Mouse (Mus musculus) heart, postnatal 36 days (tissue): ENCODE results near the gene Ank2. TPM values are rescaled to one million over a fixed set of nuclear protein-coding genes. Genes with fewer than 3 reads are reported as not detected.

Experiments used
- DNase-seq, 2 experiments: peaks; one replicate each; pipeline ENCODE4 v3.0.0; 2021 to 2022
- intact Hi-C: fragments of 180-260 bp; cut with DNase I; formaldehyde crosslinking; loops from one replicate; pipeline ENCODE4 v1.15.1; 2025
- total RNA-seq, 2 experiments: library from RNA; stranded (reverse); gene quantifications; 2 replicates each; pipeline ENCODE4 v1.2.3; 2021

Gene Ank2
- total RNA-seq, 2 experiments from 2014 or later = 334 to 351 TPM

DNA sequence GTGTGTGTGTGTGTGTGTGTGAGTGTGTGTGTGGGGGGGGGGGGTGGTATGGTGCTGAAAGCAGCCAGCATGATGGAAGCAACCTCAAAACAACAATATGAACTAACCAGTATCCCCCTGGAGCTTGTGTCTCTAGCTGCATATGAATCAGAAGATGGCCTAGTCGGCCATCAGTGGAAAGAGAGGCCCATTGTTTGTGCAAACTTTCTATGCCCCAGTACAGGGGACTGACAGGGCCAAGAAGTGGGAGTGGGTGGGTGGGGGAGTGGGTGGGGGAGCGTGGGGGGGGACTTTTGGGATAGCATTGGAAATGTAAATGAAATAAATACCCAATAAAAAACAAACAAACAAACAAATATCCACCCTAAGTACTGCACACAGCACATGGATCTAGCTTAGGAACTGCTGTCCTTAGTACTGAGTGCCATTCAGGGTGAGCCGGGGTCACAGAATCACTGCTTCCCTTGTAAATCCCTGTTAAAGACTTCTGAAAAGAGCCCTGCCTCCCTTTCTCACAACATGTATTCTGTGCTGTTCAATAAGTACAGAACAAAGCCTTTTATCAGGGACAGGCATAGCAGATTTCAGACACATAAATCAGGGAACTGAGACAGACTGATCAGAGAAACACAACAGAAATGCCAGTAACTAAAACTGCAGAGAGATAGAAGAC lies 412.2 kb downstream of the Ank2 start:
- intact Hi-C loops = no loop called here

DNA sequence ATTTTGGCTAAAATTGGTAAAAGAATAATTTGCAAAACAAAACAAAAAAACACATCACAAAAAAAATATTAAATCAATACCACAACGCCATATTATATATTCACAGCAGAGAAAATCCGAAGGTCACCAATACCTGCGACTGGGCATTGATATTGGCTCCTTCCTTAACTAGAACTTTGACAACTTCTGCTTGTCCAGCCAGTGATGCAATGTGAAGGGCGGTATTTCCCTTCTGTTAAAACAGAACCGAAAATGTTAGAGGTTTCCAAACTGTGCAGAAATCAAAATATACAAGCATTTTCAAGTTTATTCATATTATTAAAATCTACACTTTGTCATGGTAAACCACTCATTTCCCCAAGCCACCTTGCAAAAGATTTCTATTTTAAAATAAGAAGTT lies 421.8 kb downstream of the Ank2 start:
- intact Hi-C loops = no loop called here
- no peak for DNase-seq

More for the DNA sequence above, 412.2 kb downstream of the Ank2 start:
- DNase-seq = no peak

DNA sequence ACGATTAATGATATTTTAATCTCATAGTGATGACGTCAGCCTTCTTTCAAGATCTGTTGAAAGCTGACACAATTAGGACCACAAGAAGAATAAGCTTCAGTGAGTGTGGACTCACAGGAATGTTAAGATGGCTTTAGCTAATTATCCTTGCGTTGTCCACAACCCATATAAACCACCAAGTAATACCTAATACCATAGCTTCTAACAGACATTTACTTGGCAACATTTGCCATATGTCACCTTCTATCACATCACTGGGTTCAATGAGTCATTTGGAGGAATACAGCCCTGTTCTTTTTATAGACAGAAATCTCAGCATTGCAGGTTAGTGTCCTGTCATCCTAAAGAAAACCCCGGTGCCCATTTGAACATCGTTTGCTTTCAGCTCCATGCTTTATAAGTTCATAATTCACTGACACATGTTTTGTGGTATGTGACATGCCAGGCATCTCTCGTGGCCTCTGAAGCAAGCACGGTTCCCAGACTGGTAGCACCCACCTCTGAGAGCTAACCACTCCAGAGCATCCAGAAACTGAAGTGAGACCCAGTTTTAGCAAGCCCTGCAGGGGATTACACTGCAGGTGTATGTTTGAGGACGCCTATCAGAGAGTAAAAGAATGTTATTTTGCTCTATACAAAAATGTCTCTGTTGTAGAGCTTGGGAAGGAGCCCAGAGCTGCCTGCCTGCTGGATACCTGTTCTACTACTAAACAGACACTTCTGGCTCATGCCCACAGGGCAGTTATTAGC lies 423.4 kb downstream of the Ank2 start:
- DNase-seq = no peak
- intact Hi-C loops = no loop called here

DNA sequence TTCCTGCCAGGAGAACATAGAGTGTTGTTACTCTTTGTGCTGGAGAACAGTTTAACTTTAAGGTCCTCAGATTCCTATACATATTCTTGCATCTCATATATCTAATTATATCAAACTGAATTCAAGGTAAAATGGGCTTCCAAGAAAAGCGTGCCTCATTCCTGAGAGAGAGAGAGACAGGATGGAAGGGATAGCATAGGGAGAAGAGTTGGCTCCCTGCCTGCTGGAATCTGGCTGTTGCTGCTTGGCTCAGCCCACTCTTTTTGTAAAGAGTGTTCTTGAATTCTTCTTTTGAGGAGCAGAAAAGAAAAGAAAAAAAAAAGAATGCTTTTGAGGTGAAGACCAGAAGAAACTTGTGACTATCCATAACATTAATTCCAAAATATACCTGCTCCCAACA lies 427.7 kb downstream of the Ank2 start:
- intact Hi-C loops = no loop called here
- DNase-seq = peak; percentile 23 to 26

DNA sequence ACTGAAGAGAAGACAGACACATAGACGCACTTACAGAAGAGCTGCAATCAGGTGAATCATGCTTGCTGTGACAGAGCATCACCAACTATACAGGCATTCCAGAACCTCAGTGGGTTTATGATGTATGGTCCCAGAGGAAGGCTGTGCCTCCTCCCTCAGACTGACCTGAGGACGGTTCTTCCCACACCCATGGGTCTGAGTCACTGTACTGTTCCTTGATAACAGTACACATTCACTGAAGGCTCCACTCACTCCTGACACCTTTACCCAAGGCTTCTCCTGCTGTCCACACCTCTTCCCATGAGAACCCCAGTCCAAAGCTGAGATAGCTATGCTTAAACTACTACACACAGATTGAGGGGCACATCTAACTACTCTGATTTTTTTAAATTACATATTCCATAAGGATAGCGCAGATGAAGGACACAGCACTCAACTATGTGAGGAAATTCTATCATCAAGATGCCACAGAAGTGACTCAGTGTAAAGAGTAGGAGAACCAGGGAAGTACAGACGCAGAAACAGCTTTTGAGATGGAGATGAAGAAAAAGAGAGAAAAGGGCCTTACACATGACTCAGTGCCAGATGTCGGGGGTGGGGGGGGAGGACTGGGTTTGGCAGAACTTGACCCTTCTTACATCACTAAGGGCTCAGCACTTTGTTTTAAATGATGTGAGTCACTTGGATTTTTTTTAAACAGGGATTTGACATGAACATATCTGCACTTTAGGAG lies 435.3 kb downstream of the Ank2 start:
- intact Hi-C loops = no loop called here
- no peak for DNase-seq

DNA sequence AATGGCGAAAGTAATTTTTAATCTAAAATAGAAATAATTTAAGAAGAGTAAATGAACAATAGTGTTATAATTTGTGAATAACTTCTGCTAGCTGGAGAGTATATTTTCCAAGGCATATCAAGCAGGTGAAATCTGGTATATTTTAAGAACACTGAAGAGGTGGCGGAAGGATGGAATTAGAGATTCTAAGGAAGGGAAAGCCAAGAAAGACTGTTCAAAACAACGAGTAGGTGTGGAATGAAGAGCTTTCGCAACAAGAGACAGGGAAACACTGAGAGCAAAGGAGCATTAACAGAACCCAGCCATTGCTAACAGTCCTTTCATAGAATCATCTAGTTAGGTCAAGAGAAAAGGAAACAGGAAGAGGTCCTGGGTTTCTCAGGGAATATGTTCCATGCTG lies 439.5 kb downstream of the Ank2 start:
- DNase-seq = no peak
- intact Hi-C loops = no loop called here

DNA sequence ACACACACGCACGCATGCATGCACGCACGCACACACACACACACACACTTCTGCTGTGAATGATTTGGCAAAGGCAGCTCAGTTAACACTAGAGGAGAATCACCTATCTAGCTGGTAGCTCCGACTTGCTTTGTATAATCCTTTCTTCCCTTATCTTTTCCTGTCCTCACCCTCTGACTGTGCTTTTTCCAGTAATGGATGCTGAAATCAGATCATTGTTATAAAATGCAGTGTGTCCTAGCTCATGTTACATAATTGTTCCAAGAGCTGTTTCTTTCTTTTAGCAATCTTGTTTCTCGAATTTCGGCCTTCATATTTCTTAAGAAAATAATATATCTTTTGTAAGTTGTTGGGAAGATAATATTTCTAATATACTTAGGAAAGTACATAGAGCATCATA lies 457.9 kb downstream of the Ank2 start:
- DNase-seq = no peak
- intact Hi-C loops = no loop called here

DNA sequence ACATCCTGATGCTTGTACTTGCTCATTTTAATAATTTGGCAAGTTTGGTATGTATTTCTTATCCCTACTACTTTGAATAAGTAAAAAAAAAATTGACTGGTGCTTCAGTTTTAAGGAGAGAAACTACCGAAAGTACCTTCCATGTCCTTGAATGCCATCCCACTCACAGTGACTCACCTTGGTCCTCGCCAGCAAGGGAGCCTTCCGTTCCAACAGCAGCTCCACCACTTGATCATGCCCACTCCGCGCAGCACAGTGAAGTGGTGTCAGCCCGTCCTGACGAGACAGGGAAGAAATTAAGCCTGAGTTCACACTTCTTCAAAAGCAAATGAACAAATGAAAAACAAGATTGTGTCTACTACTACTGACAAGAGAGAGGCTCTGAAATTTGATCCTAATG lies 460.6 kb downstream of the Ank2 start:
- DNase-seq = no peak
- intact Hi-C loops = no loop called here

DNA sequence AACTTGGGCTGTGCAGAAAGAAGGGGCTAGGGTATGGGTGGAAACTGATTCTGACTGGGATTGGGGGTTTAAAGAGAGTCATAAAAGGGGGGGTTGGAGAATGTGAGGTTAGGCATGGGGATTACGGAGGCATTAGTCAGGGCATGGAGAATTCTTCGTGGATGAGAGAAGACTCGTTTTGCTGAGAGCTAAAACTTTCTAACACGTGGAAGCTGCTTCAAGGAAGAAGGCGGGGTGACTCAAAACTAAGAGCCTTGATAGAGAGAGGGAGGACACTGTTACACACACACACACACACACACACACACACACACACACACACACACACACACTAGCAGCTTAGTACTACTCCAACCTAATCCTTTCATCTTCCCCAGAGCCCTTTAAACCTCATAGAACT lies 463.0 kb downstream of the Ank2 start:
- no peak for DNase-seq
- intact Hi-C loops = no loop called here

DNA sequence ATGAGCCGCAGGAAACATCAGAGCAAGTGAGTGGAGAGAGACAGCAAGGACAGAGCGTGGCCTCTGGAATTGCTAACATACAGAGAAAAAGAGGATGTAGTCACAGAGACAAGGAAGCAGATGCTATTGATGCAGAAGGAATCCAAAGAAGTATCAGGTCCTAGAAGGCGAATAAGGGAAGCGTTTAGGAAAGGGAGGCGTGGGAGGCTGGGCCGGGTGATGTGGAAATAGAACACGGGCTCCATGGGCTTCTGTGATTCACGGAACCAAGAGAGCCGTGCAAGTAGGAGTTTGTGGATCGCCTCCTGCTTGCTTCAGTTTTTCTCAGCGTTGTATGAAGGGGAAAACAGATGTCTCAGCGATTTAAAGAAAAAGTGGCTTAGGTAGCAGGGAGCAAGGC lies 463.6 kb downstream of the Ank2 start:
- intact Hi-C loops = no loop called here
- DNase-seq = no peak

DNA sequence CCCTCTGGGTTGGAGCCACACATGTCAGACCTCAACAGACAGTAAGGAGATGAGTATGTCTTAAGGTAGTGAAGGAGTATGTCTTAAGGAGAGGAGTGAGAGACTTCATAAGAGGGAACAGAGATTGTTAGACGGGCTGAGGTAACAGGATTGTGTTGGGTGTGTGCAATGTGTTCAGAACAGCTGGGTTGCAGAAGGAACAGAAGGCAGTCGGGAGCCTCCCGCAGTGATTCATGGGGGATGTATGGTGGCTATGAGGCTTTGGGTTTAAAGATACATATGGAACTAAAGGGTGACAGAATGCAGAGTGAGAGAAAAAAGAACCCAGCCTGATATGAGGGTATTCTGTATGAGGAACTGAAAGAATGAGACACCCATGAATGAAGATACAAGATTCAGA lies 464.2 kb downstream of the Ank2 start:
- DNase-seq = no peak
- intact Hi-C loops = no loop called here

DNA sequence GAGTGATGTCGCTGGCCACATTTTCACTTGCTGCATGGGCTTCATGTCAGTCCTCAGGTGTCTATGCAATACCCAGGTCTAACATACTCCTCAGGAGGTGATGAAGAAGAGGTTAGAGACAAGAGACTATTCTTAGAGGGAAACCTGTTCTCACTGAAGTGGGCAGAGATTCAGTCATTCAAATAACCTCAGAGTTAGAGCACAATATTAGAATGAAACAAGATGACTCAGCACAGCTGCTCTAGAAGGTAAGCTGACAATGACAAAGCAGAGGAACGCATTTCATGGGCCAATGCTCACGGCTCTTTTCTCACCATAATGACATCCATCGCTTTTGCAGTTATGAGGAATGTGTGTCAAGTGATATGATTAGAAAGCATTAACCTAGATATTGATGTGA lies 475.2 kb downstream of the Ank2 start:
- intact Hi-C loops = no loop called here
- no peak for DNase-seq

DNA sequence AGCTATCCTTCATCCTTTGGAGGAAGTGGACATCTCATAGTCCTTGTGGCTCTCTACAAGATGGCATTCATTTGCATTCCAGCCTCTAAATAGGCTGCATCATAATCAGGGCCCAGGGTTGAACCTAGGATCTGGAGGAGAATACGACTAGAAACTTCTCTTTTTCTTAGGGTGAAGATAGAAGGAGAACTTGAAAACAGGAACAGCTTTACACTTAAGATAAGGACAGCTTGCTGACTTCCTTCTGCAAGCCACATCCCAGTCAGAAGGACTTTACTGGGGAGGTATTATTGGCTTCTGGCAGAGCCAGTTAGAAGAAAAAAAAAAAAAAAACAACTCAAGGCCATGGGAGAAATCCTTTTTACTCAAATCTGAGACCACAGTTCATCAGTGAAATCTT lies 479.0 kb downstream of the Ank2 start:
- DNase-seq = no peak
- intact Hi-C loops = no loop called here

DNA sequence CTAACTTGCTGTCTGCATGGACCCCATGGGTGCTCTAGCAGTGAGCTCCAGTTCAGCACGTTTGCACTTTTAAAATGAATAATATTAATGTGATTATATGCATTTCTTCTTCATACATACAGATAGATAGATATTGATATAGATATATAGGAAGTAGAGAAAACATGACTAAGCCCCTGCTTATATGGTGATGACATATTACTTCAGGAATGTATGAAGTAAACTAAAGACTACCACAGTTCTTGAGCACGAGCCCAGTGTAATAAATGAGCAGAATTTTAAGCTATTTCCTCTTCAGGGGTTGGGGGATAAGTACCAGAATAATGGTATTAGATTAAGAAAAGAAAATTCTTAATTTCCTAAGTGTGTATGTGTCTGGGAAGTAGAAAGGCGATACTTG lies 479.4 kb downstream of the Ank2 start:
- intact Hi-C loops = no loop called here
- DNase-seq = no peak

DNA sequence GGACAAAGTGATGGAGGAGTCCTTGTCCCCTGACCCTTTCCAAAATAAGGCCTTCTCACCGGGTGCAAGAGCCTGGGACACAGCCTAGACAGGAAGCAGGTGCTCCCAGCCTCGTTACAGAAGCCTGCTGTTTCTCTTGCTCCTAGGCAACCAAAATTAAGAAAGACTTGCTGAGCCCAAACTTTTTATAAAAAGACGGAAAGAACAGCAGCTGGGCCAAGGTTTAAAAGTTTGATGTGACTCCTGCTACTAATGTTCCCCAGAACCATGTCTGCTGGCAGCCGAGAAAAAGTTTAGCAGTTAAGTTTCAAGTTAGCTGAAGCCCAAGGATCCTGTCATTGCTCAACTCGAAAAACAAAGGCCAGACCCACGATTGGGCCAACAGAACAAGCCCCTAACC lies 480.0 kb downstream of the Ank2 start:
- intact Hi-C loops = no loop called here
- peak in 1 of 2 experiments; percentile 43 for DNase-seq

DNA sequence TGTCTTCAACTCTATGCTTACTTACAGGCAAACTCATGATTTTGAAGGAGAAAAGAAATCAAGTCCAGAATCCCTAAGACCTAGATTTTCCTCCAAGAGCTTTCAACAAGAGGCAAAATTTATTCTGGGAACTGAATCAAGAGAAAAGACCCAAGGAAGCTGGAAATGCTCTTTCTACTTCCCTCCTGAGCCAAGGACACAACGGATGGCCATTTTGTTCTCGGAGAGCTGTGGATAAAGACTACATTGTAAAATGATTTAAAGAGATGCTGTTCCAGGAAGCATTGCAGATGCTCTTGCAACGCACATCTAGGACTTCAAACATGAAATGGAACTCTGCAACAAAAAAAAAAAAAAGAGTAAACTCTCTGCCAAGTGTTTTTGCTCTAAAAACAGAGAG lies 481.6 kb downstream of the Ank2 start:
- no peak for DNase-seq
- intact Hi-C loops = no loop called here

DNA sequence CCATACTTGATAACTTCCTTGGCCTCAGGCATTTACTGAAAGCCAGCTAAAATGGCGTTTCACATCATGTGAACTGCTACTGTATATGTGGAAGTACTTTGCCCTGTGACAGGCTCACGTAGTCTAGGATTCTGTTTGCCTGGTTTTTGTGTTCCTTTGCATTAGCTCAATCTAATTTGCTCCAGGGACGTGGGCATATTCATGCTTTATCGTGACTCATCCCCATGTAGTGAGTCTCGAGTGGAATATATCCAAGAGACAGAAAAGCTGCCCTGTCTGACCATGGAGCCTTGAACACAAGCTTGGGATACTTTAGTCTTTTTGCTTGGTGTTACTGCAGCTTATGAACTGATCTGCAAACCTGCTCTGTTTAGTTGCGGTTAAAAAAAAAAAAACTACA lies 483.6 kb downstream of the Ank2 start:
- intact Hi-C loops = no loop called here

DNA sequence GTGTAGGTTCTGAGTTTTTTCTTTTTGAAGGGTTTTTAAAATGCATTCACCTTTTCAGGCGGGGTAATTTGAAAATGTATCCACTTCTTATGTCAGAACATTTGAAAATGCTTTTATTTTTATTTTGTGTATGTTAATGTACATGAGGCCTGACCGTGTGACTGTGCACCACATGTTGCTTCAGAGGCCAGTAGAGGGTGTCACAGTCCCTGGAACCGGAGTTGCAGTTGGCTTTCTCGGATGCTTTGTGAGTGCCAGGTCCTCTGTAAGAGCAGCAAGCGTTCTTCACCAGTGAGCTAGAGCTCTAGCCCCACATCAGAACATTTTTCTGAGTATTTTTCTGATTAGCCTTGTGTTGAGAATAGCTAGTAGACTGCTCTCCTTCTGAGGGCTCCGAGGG lies 484.0 kb downstream of the Ank2 start:
- intact Hi-C loops = no loop called here
- no peak for DNase-seq

More for the DNA sequence above, 483.6 kb downstream of the Ank2 start:
- no peak for DNase-seq

DNA sequence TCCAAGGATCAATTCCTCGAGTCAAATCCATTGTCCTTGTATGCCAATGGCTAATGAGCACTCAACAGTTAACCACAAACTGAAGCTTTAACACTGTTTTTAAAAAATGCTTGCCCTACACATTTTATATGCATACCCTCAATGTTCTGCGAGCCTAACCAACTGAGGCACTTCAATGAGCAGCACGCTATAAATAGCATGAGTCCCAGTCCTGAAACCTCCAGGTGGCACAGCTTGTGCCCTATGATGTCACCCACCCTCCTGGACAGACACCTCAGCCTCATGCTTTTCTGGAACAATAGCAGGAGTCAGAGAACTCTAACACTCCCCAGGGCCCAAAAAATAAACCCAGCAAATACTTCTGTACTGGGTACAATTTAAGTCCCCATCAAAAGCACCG lies 485.2 kb downstream of the Ank2 start:
- no peak for DNase-seq
- intact Hi-C loops = loop anchor here (5.0 kb wide), 1 partner anchor 37 kb away; no protein-coding TSS in a partner anchor

DNA sequence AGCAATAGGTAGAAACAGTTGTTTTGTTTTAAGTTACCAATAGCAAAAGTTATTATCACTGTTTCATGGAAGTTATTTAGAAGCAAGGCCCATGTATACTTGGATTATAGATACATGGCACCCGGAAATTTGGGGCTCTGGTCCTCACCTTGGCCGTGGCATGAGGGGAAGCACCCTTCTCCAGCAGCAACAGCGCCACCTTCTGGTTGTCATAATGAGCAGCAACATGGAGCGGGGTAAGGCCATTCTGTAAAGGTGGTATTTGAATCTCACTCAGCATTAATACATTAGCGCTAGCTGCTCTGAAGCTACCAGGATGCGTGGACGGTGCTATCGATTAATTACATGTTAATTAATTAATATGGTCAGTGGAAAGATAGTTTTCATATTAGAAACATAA lies 486.6 kb downstream of the Ank2 start:
- intact Hi-C loops = loop anchor here (5.0 kb wide), 1 partner anchor 35 kb away; no protein-coding TSS in a partner anchor

DNA sequence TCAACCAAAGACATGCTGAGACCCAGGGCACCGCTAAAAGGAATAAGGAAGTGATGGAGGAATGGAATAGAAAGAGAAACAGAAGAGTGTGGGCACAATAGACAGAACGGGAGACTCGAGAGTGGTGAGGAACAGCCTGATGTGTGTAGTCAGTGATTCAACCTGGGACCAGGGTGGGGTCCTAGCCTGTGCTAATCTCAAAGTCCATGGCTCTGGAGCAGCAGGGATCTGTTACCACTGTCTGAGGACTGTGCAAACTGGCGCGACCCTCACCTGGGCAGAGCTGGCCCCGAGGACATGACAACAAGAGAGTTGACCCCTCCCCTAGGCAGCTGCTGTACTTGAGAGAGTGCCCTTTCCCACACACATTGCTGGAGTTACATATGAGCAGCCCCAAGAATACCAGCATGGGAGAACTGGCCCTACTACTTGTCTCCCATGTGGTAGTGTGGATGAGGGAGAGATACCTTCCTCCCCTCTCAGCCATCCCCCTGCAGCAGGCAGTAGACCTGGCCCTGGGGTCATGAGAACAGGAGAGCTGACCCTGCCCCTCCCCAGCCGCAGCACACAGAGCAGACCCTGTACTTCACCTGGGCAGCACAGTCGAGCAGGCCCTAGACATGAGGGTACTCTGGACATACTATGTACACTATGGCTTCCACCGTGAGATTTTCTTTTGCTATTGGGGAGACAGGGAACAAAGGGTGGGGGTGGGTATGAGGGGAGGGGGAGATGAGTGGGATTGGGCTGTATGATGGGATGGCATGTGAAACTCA lies 493.1 kb downstream of the Ank2 start:
- no peak for DNase-seq
- intact Hi-C loops = no loop called here

More for the DNA sequence above, 486.6 kb downstream of the Ank2 start:
- no peak for DNase-seq
